Mouse (Mus musculus) brown adipose tissue, adult 24 weeks (tissue): ENCODE data around the gene Ftl1. TPM values are rescaled to one million over a fixed set of nuclear protein-coding genes. Genes with fewer than 3 reads are reported as not detected.
A peak's percentile ranks its signal among the peaks of the same experiment; 100 is the strongest.
"Not testable (repeated sequence)": the region's sequence is repeated elsewhere in the genome, so short reads cannot be mapped to it uniquely, and the experiment has no call there.

Experiments
- H3K27ac ChIP-seq: fragments of 200-500 bp; replicated peaks from 2 replicates; pipeline ENCODE4 v1.5.1; 2012; ENCODE audit warnings: low read depth, mild to moderate bottlenecking, low read length
- H3K4me1 ChIP-seq: fragments of 200-500 bp; 2 replicates; pipeline ENCODE4 v1.6.1; 2012; ENCODE audit warnings: low read length, mixed read lengths; ENCODE audit not compliant: control insufficient read depth, insufficient read depth, insufficient read length
- H3K4me3 ChIP-seq: fragments of 200-500 bp; 2 replicates; pipeline ENCODE4 v1.5.1; 2012; ENCODE audit warnings: low read depth, mild to moderate bottlenecking, low read length, moderate library complexity; ENCODE audit not compliant: insufficient read depth
- polyA plus RNA-seq: library from polyadenylated mRNA; stranded (reverse); fragments of >200 nt; gene quantifications from 2 replicates; pipeline ENCODE4 v1.2.4, GENCODE M21; 2012; ENCODE audit not compliant: missing spikeins, insufficient read depth, insufficient read length

The Ftl1 gene
- polyA plus RNA-seq, 1 experiment: 1,179 TPM

- peaks cover 8% of the 10 kb centered on the region for H3K4me1 ChIP-seq
- no peak overlapping the region for H3K27ac ChIP-seq
- no peak overlapping the region for H3K4me3 ChIP-seq
These were observed 4.5 kb upstream of the Ftl1 start for GRCm38 (mm10) chr7:45463987-45464778.

GRCm38 (mm10) chr7:45462868-45463267, 3.2 kb upstream of the Ftl1 start:
- not testable (repeated sequence) for H3K4me1 ChIP-seq, H3K4me3 ChIP-seq, H3K27ac ChIP-seq

GRCm38 (mm10) chr7:45462325-45462724, 2.6 kb upstream of the Ftl1 start:
- H3K4me3 ChIP-seq: no peak overlapping the region

GRCm38 (mm10) chr7:45461781-45462180, 2.1 kb upstream of the Ftl1 start:
- Histone ChIP-seq H3K4me1 (peaks cover 8% of the 10 kb centered on the region), H3K27ac (no peak overlapping the region), H3K4me3 (no peak overlapping the region)

More at GRCm38 (mm10) chr7:45462325-45462724, 2.6 kb upstream of the Ftl1 start:
- Histone ChIP-seq H3K27ac (no peak overlapping the region), H3K4me1 (peaks cover 8% of the 10 kb centered on the region)

GRCm38 (mm10) chr7:45461326-45461725, 1.6 kb upstream of the Ftl1 start:
- Histone ChIP-seq H3K4me1 (peaks cover 10% of the 10 kb centered on the region), H3K27ac (peak overlapping the region; percentile 93), H3K4me3 (no peak overlapping the region)

- Histone ChIP-seq H3K4me3 (peak overlapping the region; percentile 61; the same call in 1 of the 2 replicates), H3K27ac (peak overlapping the region; percentile 93), H3K4me1 (peaks cover 8% of the 10 kb centered on the region)
These were observed 1.2 kb upstream of the Ftl1 start for GRCm38 (mm10) chr7:45460860-45461314.

GRCm38 (mm10) chr7:45460377-45460776, 693 bp upstream of the Ftl1 start:
- Histone ChIP-seq H3K27ac (peak overlapping the region; percentile 93), H3K4me3 (peak overlapping the region; percentile 61), H3K4me1 (peaks cover 5% of the 10 kb centered on the region)

- peak overlapping the region; percentile 98 for H3K27ac ChIP-seq
- peaks cover 5% of the 10 kb centered on the region for H3K4me1 ChIP-seq
- peak overlapping the region; percentile 100 for H3K4me3 ChIP-seq
These were observed 728 bp downstream of the Ftl1 start for GRCm38 (mm10) chr7:45458748-45459563.

- peak overlapping the region; percentile 53 for H3K27ac ChIP-seq
- H3K4me1 ChIP-seq: peaks cover 5% of the 10 kb centered on the region
These were observed 2.3 kb downstream of the Ftl1 start for GRCm38 (mm10) chr7:45457204-45458060.

GRCm38 (mm10) chr7:45456721-45457203, 2.9 kb downstream of the Ftl1 start:
- Histone ChIP-seq H3K4me1 (peaks cover 5% of the 10 kb centered on the region), H3K4me3 (peak overlapping the region; percentile 100; the same call in 1 of the 2 replicates), H3K27ac (peak overlapping the region; percentile 53)

More at GRCm38 (mm10) chr7:45457204-45458060, 2.3 kb downstream of the Ftl1 start:
- H3K4me3 ChIP-seq: peak overlapping the region; percentile 100

- 0 out of 2 replicates have a peak overlapping the region, but pooled peaks have one; percentile 53 for H3K27ac ChIP-seq
- peaks cover 5% of the 10 kb centered on the region for H3K4me1 ChIP-seq
- H3K4me3 ChIP-seq: no peak overlapping the region
These were observed 3.6 kb downstream of the Ftl1 start for GRCm38 (mm10) chr7:45455932-45456696.

- Histone ChIP-seq H3K4me1 (peaks cover 3% of the 10 kb centered on the region), H3K27ac (no peak overlapping the region), H3K4me3 (no peak overlapping the region)
These were observed 4.7 kb downstream of the Ftl1 start for GRCm38 (mm10) chr7:45454971-45455370.

- Histone ChIP-seq H3K4me3 (no peak overlapping the region), H3K4me1 (peaks cover 3% of the 10 kb centered on the region; the same call in 1 of the 2 replicates), H3K27ac (no peak overlapping the region)
These were observed 8.2 kb downstream of the Ftl1 start for GRCm38 (mm10) chr7:45451344-45451982.
